Mouse (Mus musculus) kidney, adult 8-10 months (tissue): ENCODE measurements at regions not wholly inside any gene's neighbourhood (a gene's known extent, or its start where the extent isn't known, plus 50 kb on each side); places are given as distances from the start of the nearest gene placed in this dataset.
A peak's percentile ranks its signal among the peaks of the same experiment; 100 is the strongest.

Experiments used
- DNase-seq, 2 experiments: peaks; one replicate each; pipeline ENCODE4 v3.0.0; 2022

DNA sequence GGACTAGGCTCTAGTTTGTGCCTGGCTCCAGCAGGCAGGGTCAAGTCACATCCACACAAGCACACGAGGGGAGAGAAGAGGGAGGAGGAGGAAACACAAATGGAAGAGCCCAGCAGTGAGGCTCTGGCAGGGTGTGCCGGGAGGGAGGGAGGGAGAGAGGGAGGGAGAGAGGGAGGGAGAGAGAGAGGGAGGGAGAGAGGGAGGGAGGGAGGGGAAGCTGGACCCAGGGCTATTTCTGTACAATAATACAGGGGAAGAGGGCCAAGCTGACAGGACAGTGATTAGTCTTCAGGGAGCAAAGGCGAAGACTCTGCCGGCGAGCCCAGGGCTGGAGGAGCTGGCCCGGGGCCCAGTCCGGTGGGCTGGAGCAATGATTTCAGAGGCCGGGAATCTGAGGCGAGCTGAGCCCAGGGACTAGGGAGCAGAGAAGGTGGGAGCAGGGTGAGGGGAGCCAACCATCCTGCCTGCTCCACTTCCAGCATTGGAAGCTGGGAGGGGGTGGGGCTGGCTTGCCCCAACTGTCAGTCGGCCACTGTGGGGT is 155.6 kb downstream of the Efnb1 start:
- peak in 1 of 2 experiments; percentile 17 for DNase-seq

DNA sequence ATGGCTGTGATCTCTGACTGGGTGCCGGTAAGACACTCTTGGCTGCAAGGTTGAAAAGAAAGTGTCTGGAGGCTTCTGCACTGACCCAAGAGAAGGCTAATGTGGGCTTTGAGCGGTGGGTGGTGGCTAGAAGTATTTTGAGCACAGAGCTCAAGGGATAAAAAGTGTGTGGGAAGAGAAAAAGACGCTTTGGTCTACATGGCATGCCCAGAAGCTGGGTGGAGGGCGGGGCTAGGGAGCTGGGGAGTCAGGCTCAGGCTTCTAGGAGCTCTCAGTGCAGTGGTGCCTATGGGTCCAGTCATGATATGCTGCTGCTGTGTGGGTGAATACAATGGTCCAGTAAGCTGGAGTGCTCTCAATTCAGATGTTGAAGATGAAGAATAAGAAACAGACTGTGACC is 152.1 kb downstream of the Efnb1 start:
- no peak for DNase-seq

DNA sequence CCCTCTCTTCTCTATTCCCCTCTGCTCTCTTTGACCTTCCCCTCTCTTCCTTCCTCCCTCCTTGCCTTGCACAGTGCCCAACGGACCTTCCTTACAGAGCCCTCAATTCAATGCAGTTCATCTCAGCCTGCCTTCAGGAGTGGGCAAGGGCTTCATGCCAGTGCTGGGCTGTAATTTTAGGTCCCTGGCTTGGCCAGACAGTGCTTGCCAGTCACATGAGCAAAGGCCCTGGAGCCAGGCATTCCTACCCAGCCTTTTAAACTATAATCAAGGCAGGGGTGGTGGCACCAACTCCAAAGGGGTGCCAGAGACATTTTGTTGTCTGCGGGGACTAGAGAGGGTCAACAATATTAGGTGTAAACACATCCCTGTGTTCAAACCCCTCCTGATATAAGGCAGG is 150.9 kb downstream of the Efnb1 start:
- no peak for DNase-seq

DNA sequence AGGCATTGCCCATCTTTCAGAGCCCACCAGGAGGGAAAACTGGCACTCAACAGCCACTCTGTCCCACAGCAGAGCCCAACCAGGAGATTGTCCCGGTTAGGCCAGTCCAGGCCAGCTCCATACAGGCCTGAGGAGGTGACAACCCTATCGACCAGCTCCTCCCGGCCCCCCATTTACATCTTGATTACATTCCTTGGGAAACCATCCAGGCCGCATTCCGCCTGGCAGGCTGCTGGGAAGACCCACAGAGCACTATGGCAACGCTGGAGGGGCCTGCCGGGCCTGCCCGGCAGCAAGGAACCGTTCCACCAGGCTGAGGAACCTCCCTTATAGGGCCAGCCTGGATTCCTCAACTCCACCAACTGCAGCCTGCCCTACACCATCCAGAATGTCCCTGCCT is 149.7 kb downstream of the Efnb1 start:
- peak in 1 of 2 experiments; percentile 33 for DNase-seq

DNA sequence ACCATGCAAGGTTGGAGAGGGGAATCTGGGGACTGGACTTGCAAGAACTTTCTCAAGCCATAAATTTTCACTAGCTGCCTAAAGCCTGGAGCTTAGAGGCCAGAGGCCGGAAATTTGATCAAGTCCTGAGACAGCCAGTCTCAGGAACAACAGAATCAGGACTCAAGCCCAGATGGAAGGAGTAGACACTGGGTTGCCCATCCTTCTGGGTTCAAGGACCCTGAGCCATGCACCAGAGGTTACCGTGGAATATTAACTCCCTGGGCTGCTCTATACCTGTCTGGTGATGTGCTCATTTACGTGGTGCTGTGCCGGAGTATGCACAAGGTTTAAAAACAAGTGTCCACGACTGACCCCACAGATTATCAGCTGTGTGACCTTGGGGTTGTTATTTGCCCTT is 145.1 kb downstream of the Efnb1 start:
- no peak for DNase-seq

DNA sequence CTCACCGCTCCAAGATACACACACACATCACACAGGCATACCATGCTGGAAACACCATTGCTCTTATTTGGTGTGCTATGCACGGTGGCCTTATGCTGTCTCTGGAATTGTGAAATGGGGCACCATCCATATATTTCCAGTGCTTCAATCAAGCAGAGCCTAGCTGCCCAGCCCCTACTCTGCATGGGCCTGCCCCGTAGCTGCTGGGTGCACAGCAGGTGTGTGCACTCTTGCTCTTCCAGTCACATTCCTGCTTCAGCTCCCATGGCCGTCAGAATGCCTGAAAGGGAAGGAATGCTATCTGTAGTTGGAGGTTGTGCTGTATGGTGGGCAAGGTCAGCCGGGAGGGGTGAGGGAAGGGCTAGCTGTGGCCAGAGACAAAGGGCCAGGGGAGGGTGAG is 144.6 kb downstream of the Efnb1 start:
- DNase-seq: no peak

DNA sequence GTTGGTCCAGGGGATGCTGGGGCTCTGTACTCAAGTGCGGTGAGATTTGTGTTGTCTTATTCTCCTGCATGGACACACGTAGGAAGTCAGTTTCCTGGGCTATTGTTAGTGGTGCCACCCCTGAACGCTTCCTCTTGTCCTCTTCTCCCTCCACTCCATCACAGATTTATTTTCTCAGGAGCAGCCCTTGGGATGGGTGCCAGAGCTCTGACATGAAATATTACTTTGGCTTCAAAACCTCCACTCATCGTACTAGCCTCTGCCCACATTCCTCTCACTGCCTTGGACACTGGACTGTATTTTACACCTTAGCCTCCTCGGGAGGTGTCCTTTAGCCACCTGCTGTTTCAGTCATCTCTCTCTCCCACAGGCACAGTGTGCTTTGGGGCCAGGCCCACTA is 139.6 kb downstream of the Efnb1 start:
- no peak for DNase-seq

DNA sequence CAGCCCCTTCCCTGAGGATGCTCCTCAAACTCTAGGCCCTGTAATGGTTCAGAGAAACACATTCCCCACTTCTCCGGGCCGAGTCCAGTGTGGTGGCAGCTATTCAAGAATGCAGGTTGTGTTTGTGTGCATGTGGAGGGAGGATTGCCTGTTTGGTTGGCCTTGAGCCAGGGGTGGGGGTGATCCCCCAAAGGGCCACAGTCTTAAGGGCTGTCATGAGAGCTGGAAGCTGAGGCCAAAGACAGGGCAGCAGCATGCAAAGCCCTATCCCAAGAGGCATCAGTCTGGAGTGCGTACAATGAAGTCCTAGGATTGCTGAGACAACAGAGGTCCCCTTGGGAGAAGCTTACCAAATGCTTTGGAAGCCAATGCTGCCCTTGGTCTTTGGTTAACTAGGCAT is 136.0 kb downstream of the Efnb1 start:
- DNase-seq: no peak

DNA sequence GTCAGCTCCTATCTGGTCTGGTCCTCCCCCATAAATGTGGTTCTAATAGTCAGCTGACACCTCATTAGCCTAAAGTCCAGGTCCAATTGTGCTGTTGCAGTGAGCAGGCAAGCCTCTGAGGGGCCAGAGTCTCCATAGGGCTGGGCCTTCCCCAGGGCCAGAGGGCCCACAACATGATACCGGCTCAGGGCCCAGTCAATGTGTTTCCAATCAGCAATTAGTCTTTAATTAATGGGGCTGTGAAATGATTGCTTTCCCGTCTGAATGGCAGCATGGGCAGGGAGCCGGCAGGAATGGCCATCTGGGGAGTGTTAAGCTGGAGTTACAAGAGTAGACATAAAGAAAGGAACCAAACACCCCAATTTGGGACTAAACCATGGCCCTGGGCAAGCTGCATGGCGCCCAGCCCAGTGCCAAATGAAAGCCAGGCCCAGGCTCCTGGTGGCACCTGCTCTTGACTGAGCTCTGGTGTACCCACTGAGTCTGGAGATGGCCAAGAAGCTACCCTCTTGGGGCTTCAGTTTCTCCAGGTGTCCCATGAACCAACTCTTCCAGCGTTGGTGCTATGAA is 113.2 kb downstream of the Efnb1 start:
- no peak for DNase-seq

DNA sequence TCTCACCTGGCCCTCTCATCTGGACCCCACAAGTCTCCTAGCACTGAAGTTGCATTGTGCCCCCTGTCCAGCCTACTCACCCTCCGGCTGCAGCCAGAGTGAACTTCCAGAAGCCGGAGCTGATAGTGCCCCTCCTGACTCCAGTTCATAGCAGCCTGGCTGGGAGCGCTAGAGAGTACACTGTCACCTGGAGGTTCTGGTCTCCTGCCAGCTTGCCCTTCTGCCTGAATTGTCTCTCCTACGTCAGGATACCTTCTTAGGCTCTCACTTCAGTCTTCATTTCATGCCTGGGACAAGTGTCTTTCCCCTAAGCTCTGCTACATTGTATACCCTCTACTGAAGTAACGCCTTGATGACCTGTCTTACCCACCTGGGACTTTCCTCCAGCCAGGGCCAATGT is 112.3 kb downstream of the Efnb1 start:
- DNase-seq: no peak

DNA sequence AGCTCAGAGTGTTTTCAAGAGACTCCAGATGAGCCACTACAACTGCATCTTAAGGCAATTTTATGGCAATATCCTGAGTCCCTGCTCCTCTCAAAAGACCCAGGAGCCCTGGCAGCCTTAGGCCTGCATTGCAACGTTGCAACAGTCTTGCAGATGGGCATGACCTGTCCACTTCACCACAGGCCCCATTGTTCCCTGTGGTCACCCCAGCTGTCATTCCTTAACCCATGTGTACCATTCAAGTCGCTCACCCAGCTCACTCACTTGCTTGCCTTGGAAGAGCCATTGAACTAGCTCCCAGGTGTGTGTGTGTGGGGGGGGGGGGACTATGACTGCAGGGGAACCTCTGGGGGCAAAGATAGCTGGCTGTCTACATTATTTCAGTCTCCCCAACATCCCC is 110.8 kb downstream of the Efnb1 start:
- no peak for DNase-seq

DNA sequence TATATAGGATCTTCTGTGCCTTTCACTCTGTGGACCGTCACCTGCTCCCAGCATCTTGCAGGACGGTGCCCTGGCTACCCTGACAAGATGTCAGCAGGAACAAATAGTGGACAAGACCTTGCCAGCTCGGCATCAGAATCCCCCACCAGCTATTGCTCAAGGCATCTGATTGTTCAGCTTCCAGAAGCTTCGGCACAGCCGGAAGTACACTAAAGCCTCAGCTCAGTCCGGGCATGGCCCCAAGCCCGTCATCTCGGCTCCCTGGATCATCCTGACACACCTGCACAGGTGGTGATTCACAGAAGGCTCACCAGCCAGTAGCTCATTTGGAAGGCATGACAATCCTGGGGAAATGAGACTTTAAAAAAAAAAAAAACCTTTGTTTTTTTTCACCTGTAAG is 110.1 kb downstream of the Efnb1 start:
- no peak for DNase-seq

DNA sequence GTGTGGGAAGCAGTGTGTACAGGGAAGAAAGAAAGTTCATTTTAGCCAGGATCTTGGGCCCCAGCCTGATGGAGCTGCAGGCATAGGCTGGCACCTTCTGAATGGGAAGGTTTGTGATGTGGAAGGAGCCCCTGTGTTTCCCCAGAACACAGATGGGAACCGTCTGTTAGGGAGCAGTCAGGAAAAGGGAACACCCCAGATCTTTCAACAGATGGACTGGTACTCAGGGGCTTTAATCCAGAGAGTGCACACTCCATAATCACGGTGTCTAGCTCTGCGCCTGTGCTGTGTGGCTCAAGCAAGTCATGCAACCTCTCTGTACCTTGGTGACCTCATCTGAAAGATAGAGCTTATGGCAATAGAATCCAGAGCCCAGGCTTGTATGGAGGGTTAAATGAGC is 109.6 kb downstream of the Efnb1 start:
- no peak for DNase-seq

DNA sequence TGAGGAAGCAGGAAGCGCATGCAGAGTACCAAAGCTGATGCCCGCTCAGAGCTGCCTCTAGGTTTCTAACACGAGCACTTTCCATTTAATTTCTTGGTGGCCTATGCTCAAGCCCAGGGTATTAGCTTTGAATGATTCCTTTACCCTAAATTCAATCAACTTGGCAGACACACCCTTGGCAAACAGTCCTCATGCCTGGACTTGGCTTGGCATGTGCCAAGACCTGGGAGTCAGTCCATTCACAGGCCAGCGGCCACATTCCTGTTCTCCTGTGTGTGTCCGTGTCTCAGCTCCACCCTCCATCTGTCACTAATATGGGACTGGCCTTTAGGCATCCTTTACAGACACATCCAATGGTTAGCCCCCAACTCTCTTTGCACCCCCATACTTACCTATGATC is 107.3 kb downstream of the Efnb1 start:
- no peak for DNase-seq

DNA sequence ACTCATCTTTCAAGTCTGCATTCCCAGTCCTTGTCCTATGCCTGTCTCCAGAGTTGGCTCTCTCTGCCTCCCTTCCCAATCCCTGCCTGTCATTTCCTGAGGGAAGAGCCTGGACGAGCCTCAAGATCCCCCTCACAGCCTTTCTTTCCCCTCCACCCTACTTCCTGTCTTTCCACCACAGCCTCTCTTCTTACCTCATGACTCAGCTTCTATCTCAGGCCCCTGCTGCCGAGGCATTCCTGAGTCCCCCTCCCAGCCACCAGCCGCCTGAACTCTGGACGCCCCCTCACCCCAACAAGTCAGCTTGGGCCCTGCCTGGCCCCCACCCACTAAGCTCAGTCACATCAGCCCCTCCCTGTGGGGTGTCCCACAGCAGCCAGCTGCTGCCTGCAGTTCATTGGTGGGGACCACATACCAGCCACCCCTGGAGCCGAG is 105.8 kb downstream of the Efnb1 start:
- no peak for DNase-seq

DNA sequence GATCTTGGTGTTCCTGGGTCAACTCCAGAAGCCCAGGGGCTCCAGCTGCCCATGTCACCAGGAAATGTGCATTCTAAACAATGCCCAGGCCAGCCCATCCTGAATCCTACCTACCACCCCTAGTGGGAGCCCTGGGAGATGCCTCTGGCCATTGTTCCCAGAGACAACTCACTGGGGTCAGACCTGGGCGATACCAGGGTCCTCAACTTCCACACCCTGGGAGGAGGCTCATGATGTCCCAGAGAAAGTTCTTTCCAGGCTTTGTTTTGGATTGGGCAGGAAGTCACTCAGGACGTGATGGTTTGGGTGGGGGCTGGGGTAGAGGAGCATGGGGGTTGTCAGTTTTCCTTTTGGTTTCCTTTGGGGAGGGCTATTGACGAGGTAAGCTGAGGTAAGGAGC is 97.1 kb downstream of the Efnb1 start:
- DNase-seq: peak in 1 of 2 experiments; percentile 8

DNA sequence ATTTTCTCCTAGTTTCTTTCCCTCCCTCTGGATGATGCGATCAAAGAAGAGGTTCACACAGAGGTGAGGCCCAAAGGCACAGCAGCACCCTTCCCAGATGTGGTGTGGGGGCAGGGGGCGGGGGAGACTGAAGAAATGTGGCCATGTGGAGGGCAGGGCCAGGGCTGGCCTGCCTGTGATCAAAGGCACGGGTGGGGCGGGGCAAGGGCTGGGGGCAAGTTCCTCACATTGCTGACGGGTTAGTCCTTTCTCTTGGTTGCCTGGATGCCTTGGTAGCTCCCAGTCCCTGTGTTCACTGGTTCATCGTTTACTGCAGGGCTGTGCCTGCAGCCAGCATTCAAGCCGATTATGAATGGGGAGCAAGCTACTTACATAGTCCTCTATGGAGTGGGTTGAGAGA is 96.4 kb downstream of the Efnb1 start:
- no peak for DNase-seq

DNA sequence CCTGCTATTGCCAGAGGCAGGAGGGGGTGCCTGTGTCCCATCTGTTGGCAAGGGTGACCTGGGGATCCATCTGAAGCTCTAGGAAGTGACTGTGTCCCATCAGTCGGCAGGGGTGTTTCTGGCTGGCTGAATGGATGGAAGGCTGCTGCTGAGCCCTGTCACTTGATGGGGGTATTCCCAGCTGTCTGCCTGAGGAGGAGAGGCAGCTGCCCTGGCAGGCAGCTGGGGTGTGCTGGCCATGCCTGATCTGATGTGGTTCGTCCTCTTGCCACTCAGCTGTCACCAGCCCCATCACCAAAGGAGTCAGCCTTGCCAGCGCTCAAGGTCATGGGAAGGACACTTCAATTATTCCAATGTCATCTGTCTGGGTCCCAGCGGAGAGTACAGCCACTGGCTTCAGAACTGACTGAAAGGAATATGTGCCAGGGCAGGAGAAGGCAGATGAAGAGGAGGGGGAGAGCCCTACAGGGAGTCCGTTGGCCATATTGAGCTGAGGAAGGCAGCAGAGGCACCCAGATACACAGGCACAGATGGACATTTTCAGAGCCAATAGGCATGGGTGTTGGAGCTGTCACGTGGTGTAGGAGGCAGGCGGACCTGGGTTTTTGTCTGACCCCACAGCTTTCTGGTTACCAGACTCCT is 89.3 kb downstream of the Efnb1 start:
- no peak for DNase-seq

DNA sequence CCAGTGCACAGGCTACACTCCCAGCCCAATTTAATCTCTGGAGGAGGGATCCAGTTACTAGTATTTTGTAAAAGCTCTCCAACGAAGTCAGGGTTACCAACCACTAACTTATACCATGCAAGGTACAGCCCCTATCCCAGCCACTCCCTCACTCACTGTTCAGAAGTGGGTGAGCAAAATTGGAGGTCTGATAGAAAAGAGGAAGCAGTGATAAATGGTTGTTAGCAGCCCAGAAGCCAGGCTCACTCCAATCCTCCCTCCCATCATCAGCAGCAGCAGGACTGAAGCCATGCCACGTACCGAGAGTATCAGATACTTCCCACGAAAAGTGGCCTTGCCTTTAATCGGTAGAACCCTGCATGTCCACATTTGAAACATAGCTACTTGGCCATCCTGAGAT is 86.1 kb downstream of the Efnb1 start:
- DNase-seq: no peak

DNA sequence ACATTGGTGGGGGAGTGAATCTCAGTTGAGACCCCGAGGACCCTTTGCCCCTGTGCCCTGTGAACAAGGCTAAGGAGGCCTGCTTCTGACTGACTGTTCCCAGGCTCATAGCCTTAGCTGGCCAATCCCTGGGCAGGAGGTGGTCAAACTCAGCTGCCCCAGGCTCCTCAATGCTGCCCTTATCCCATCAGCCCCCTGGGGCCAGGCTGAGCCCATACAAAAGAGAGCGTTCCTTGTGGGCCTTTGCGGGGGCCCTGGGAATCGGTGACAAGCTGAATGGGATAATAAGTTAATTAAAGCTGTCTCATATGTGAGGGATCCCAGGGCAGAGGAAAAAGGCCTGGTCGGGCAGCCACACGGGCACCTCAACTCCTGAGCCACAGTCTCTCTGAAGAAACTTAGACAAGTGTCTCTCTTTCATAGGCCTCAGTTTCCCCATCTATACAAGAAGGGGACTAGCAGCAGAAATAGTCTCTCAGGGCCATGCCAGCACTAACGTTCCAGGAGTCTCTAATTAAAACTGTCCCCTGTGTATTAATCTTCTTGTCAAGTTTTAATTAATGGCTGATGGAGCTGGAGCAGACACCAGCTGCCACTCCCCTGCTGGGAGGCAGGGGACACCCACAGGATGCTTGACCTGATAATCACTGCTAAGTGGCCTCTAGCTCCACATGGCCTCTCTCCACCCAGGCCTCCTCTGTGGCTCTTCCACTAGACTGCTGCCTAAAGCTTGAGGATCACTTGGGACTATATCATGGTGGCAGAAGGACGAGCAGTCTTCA is 84.9 kb downstream of the Efnb1 start:
- no peak for DNase-seq

DNA sequence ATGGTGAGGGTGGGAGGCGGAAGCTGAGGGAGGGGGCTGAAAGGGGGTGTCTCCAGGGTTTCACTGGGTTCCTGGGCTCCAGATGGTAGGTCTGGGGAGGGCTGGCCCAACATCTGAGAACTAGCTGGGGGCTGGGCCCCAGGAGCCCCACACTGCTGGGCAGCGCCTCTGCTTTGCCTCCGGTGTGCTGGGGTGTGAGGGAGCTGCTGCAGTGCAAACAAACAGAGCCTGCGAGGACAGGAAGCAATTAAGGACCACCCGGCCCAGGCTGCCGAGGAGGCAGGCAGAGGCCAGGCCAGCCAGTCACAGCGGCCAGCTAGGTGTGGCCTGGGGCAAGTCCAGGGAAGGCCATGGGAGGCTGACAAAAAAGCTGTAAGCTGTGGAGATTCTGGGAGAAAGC is 82.3 kb downstream of the Efnb1 start:
- DNase-seq: no peak

DNA sequence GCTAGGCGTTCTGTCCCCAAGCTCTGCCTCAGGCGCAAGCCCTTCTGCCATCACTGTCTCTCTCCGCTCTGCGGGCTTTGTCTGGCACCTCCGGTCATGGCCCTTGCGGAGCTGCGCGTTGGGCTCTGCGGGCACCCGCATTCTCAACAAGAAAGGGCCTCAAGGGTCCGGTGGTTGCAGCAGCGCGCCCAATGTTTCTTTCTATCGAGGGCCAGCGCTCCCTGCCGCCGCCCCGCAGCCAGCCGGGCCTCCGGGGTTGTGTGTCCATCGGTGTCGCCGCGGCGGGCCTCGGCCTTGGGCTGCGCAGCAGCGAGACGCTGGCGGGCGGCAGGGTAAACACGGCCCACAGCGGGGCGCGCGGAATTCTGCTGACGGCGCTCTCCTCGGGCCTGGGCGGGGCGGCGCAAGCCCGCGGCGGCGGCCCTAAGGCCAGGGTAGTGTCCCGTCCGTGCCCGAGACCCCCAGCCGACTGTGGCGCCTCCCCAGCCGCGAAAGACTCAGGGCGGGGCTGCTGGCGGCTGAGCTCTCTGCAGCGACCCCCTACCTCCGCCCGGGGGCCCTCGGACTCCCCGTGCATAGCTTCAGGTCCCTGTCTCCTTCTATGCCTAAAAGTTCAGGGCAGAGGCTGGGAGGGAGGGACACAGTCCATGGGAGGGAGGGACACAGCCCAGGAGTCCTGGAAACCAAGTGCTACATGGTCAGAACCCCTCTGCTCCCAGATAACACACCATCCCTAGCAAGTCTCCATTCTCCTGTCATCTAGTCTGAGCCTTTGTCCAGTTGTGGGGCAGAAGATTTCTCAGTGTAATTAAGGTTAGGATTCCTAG is 80.9 kb downstream of the Efnb1 start:
- DNase-seq: peak in 1 of 2 experiments; percentile 25

DNA sequence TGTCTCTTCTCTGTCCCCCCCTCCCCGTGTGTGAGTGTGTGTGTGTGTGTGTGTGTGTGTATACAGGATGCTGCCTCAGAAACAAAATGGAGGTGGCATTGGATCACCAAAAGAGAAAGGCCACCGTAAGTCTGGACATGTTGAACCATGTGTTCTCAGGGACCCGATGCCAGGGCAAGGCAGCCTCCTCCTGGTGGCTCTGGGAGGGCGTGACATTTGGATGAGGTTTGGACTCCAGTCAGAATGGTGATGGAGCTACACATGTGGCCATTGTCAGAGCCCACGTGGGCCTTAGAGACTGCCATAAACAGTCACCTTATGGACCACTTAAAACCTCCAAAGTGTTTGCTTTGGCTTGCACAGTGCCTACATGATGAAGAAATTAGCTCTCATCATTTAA is 80.0 kb downstream of the Efnb1 start:
- no peak for DNase-seq
